Mouse (Mus musculus) C2C12 (cell line): ENCODE results near the gene Myadm. TPM values are rescaled to one million over a fixed set of nuclear protein-coding genes. Genes with fewer than 3 reads are reported as not detected.
"Not testable (repeated sequence)": the region's sequence is repeated elsewhere in the genome, so short reads cannot be mapped to it uniquely, and the experiment has no call there.

ENCODE experiments used
- H3K27me3 ChIP-seq: one replicate; pipeline ENCODE4 v1.6.1; 2011; ENCODE audit not compliant: control insufficient read depth, insufficient read depth, insufficient read length
- H3K36me3 ChIP-seq: one replicate; pipeline ENCODE4 v1.6.1; 2011; ENCODE audit not compliant: control insufficient read depth, insufficient read depth
- H3K4me3 ChIP-seq: one replicate; pipeline ENCODE4 v1.5.1; 2011; ENCODE audit warnings: mild to moderate bottlenecking, control low read depth; ENCODE audit not compliant: poor library complexity, insufficient read depth, severe bottlenecking
- H3K79me2 ChIP-seq: one replicate; pipeline ENCODE4 v1.6.1; 2011; ENCODE audit not compliant: control insufficient read depth, insufficient read depth
- H3K79me3 ChIP-seq: one replicate; pipeline ENCODE4 v1.6.1; 2011; ENCODE audit warnings: low read depth, control low read depth
- H3ac ChIP-seq: one replicate; pipeline ENCODE3; 2011; ENCODE audit warnings: low read depth; ENCODE audit not compliant: control insufficient read depth, insufficient read length
- CEBPB ChIP-seq: IDR thresholded peaks from one replicate; pipeline ENCODE4 v1.6.1; 2011; ENCODE audit warnings: low read depth, mild to moderate bottlenecking, control low read depth, moderate library complexity
- CTCF ChIP-seq: IDR thresholded peaks from one replicate; pipeline ENCODE4 v1.5.1; 2011; ENCODE audit not compliant: control insufficient read depth, insufficient read depth, insufficient read length
- FOSL1 ChIP-seq: IDR thresholded peaks from one replicate; pipeline ENCODE4 v1.8.0; 2011; ENCODE audit warnings: mild to moderate bottlenecking, low read length; ENCODE audit not compliant: poor library complexity, insufficient read depth, severe bottlenecking
- MAX ChIP-seq: IDR thresholded peaks from one replicate; pipeline ENCODE4 v1.6.1; 2011; ENCODE audit warnings: mild to moderate bottlenecking, control low read depth
- MYOD1 ChIP-seq: IDR thresholded peaks from one replicate; pipeline ENCODE4 v1.6.1; 2011; ENCODE audit warnings: low read depth; ENCODE audit not compliant: control insufficient read depth, insufficient read length
- MYOG ChIP-seq: IDR thresholded peaks from one replicate; pipeline ENCODE4 v1.6.1; 2011; ENCODE audit not compliant: control insufficient read depth, insufficient read length; ENCODE audit errors: extremely low read depth
- USF1 ChIP-seq: IDR thresholded peaks from one replicate; pipeline ENCODE4 v1.6.1; 2011; ENCODE audit warnings: low read depth, mild to moderate bottlenecking, control low read depth, moderate library complexity
- polyA plus RNA-seq: library from polyadenylated mRNA; unstranded; fragments of >200 nt; fragmentation: generic; extraction: Trizol; gene quantifications from one replicate; pipeline ENCODE4 v1.2.1, GENCODE M21; 2012; ENCODE audit warnings: missing spikeins

Myadm gene
- polyA plus RNA-seq, 1 experiment = 157 TPM

GRCm38 (mm10) chr7:3291197-3291596 lies 2.3 kb downstream of the Myadm start:
- peak overlapping the region; percentile 51 for H3K4me3 ChIP-seq
- H3K27me3 ChIP-seq = no peaks in the 10 kb centered on the region
- H3K36me3 ChIP-seq = peaks cover 25% of the 10 kb centered on the region
- H3K79me2 ChIP-seq = peaks cover 55% of the 10 kb centered on the region
- peaks cover 45% of the 10 kb centered on the region for H3K79me3 ChIP-seq
- H3ac ChIP-seq = peak overlapping the region; percentile 76
- peak; percentile 90 for TF ChIP-seq MAX
- TF ChIP-seq MYOD1 = no peak
- TF ChIP-seq USF1 = no peak
- no peak for TF ChIP-seq CEBPB
- TF ChIP-seq MYOG = no peak

GRCm38 (mm10) chr7:3291764-3292163 lies 2.9 kb downstream of the Myadm start:
- no peak for TF ChIP-seq FOSL1
- TF ChIP-seq MAX = no peak
- TF ChIP-seq USF1 = no peak
- no peak for TF ChIP-seq MYOD1
- no peak for TF ChIP-seq MYOG
- no peak for TF ChIP-seq CEBPB
- no peak for TF ChIP-seq CTCF
- Histone ChIP-seq H3K4me3 (peak overlapping the region; percentile 42), H3K79me3 (peaks cover 50% of the 10 kb centered on the region), H3K79me2 (peaks cover 61% of the 10 kb centered on the region), H3K27me3 (no peaks in the 10 kb centered on the region), H3ac (peak overlapping the region; percentile 71), H3K36me3 (peaks cover 31% of the 10 kb centered on the region)

GRCm38 (mm10) chr7:3292271-3292670 lies 3.4 kb downstream of the Myadm start:
- Histone ChIP-seq H3ac (peak overlapping the region; percentile 71), H3K4me3 (peak overlapping the region; percentile 42), H3K36me3 (peaks cover 36% of the 10 kb centered on the region), H3K79me2 (peaks cover 66% of the 10 kb centered on the region), H3K79me3 (peaks cover 55% of the 10 kb centered on the region)
- not testable (repeated sequence) for H3K27me3 ChIP-seq

- H3K4me3 ChIP-seq = peak overlapping the region; percentile 42
- H3K27me3 ChIP-seq = no peaks in the 10 kb centered on the region
- TF ChIP-seq MYOG = no peak
- TF ChIP-seq MAX = peak; percentile 57
- H3K79me2 ChIP-seq = peaks cover 69% of the 10 kb centered on the region
- peaks cover 60% of the 10 kb centered on the region for H3K79me3 ChIP-seq
- H3ac ChIP-seq = peak overlapping the region; percentile 67
- H3K36me3 ChIP-seq = peaks cover 41% of the 10 kb centered on the region
These were observed 3.9 kb downstream of the Myadm start for GRCm38 (mm10) chr7:3292791-3293190.

- Histone ChIP-seq H3K79me2 (peaks cover 78% of the 10 kb centered on the region), H3K36me3 (peaks cover 61% of the 10 kb centered on the region), H3K27me3 (no peaks in the 10 kb centered on the region), H3ac (no peak overlapping the region), H3K4me3 (no peak overlapping the region), H3K79me3 (peaks cover 60% of the 10 kb centered on the region)
- TF ChIP-seq MYOD1 = no peak
- no peak for TF ChIP-seq MAX
- no peak for TF ChIP-seq MYOG
- no peak for TF ChIP-seq CEBPB
- no peak for TF ChIP-seq USF1
- no peak for TF ChIP-seq FOSL1
- TF ChIP-seq CTCF = no peak
These were observed 5.9 kb downstream of the Myadm start for GRCm38 (mm10) chr7:3294794-3295193.

GRCm38 (mm10) chr7:3295321-3296110 lies 6.6 kb downstream of the Myadm start:
- peaks cover 75% of the 10 kb centered on the region for H3K79me2 ChIP-seq
- peaks cover 68% of the 10 kb centered on the region for H3K36me3 ChIP-seq
- no peak for TF ChIP-seq USF1
- TF ChIP-seq MYOD1 = no peak
- TF ChIP-seq CTCF = no peak
- no peak for TF ChIP-seq MYOG
- no peak for TF ChIP-seq FOSL1
- no peak for TF ChIP-seq MAX
- TF ChIP-seq CEBPB = no peak

More at GRCm38 (mm10) chr7:3295321-3296110, 6.6 kb downstream of the Myadm start:
- Histone ChIP-seq H3K27me3 (no peaks in the 10 kb centered on the region), H3K4me3 (no peak overlapping the region), H3K79me3 (peaks cover 59% of the 10 kb centered on the region), H3ac (no peak overlapping the region)
